Mouse (Mus musculus): Measurements from ENCODE around the gene Rarg.
A peak's percentile ranks its signal among the peaks of the same experiment; 100 is the strongest.

DNA sequence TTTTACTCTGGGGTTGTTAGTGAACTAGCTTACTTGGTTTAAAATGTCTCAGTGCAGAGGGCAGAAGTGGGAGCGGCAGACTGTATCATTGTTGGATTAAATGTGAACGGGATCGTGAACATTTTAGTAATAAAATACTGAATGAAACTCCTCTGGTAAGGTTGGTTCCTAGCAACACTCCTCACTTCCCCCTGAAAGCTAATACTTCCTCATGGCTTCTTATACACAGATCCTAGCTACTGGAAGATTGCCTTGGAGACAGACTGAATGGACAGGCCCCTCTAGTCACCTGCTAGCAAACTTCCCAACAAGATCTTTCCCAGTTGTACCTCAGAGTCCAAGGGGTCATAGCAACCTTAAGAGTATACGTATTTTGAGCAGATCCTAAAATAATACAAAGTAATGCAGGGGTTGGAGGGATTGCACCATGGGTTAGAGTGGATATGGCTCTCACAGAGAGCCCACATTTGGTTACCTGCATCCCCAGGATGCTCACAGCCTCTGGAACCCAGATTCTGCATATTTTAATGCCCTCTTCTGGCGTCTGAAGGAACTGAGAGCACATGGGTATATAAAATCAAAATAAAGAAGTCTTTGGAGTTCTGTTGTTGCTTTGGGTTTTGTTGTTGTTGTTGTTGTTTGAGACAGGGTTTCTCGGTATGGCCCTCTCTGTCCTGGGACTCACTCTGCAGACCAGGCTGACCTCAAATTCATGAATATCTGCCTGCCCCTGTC is 16.8 kb upstream of the Rarg start:
- no peak for TF ChIP-seq EP300 (optimal IDR thresholded peaks at IDR 0.05)
- TF ChIP-seq CTCF (IDR thresholded peaks at IDR 0.05; ENCODE audit: low read depth): peak; percentile 54
